Mouse (Mus musculus): ENCODE results near the gene Pgap3.

Pgap3 gene

DNA sequence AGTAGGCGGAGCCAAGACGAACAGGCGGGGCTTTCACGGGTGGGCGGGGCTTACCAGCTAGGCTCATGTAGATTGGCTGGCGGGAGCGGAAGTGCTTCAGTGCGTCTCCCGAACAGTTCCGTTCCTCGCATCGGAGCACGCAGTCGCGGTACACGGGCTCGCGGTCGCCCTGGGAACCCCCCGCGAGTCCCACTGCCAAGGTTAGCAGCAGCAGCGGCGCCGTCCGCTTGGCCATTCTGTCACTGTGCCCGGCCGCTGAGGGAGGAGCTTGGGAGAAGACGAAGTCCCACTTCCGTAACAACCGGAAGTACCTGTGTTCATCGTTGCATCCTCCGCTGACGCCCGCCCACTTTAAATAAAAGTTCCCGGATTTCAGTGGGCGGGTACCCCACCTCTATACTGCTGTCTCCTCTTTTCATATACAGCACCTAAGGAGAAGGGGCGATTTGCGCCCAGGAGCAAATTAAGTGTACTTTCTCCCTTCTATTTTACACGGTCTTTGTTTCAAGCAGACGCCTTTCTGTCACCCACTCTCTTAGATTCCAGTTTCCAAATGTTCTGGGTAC is at the start of gene Pgap3:
Gene Pgap3 (minus strand): TSS at position 330 of the 566 bp plus-strand sequence.
- DNase-seq (ENCODE audit: low spot score in 2 of 2), result peak; percentile 78 to 81

DNA sequence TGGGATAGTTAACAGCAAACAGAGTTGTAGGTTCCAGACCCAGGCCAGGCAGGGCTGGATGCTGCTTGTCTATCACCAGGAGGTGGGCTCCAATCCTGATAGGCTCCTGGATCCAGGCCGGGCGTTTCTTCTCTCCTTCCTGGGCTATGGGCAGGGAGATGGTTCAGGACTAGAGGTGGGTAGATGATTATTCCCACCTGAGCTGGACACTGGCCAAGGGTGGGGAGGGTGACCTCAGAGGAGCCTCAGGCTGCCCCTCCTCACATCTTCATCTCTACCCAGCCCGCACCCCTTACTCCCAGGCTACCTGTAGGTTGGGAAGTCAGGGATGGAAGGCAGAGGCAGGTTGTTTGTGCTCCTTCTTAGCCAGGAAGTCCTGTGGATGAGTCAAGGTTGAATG is 49.1 kb upstream of the Pgap3 start:
- no peak for DNase-seq (ENCODE audit: low spot score in 2 of 2)

DNA sequence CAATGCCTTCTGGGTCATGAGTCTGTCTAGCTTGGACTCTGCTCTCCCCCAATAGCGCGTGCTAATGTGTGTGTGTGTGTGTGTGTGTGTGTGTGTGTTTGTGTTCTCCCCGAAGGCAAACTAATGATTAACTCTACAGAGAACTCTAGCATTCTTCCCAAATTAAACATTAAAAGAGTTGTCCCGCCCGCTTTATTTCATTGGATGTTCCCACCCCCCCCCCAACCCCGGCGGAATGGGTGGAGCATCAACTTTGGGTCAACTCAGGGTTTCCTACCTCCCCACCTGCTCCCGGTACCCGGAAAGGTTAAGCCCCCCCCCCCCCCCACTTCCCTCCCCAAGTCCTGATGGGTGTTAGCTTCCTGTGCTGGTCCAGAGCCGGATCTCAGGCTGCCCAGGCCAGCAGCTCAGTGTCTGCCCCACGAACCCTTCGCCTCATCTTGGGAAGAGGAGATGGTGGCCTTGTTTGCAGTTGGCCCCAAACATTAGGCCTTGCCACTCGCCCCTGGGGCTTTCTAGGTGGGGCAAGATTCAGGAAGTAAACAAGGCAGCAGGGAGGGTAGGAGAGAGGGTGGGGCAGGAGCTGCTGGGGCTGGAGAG is 48.0 kb upstream of the Pgap3 start:
- DNase-seq (ENCODE audit: low spot score in 2 of 2), result no peak

DNA sequence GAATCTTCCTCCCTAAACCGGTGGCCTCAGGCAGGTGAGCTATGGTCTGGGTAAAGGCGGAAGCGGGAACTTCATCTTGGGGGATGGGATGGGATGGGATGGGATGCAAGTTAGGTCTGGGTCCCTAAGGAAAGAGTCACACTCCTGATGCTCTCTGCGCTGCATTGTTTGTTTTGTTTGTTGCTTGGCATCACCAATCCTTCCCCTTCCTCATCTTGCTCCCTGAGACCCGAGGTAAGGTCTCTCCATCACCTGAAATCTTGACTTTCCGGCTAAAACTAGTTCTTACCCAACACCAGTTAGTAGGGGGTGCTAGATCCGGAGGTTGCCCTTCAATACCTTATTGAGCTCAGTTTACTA is 47.2 kb upstream of the Pgap3 start:
- no peak for DNase-seq (ENCODE audit: low spot score in 2 of 2)

DNA sequence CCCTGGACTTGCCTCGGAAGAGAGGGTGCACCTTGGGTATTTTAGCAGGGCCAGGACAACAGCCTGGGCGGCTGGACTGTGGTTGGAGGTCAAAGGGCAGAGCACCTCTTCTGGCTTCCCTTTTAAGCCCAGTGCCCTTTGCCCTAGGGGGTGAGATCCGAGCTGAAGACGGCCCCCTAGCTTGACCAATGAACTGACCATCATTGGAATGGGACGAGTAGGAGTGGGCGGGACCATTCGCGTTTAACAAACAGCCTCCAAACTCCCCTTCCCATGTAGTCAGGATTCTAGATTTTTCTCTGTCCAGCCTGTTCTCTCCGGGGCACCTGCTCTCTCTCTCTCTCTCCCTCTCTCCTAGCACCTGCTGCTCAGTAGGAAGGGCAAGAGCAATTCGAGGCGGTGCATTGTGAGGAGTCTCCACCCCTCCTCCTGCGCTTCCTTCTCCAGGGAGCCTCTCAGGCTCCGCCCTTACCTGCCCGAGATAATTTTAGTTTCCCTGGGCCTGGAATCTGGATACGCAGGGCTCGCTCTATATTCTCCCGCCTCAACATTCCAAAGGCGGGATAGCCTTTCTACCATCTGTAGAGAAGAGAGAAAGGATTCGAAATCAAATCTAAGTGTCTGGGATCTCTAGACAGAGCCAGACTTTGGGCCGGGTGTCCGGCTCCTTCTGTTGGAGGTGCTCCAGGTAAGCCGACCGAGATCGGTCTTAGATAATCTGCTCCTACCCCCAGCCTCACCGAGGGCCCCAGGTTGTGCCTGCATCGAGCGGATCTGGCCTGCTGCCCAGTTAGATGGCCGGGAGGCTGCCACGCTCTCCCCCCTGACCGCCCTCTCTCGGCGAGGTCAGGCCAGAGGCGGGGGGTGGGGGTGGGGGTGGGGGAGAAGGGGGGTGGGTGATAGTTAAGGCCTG is 46.5 kb upstream of the Pgap3 start:
- no peak for DNase-seq (ENCODE audit: low spot score in 2 of 2)

DNA sequence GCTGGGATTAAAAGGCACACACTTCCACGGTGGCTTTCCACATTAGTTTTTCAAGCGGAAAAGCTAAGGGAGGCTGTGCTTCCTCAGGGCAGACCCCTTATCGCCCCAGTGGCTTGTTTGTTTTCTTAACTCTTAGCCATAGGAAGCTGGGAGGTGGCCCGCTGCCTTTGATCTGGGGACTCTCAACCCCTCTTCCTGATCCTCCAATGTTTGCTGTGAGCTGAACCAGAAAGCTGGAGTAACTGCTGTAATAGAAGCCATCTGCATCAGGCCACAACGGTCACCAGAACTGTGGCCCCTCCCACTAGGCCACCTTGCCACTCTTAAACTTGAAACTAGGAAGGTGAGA is 45.9 kb upstream of the Pgap3 start, which contains the start of gene Grb7:
Gene Grb7 (plus strand): TSS at position 182 of the 349 bp plus-strand sequence.
- DNase-seq (ENCODE audit: low spot score in 2 of 2), result no peak

DNA sequence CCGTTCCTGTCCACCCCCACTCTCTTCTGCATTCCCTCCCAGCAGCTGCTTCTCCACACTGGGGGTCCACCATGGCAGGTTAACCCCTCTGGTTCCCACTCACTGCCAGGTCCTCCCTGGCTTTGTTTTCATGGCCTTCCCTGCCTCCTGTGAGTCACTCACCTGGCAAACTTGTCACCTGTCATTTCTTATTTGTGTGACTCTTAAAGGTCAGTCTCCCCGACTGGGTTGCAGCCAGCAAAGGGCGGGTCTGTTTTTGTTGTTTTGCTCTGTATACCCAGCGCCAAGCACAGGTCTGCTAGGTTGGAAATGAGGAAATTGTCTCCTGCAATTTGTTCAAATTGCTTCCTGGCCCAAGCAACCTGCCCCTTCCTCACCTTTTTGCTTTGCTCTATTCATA is 45.4 kb upstream of the Pgap3 start:
- no peak for DNase-seq (ENCODE audit: low spot score in 2 of 2)

DNA sequence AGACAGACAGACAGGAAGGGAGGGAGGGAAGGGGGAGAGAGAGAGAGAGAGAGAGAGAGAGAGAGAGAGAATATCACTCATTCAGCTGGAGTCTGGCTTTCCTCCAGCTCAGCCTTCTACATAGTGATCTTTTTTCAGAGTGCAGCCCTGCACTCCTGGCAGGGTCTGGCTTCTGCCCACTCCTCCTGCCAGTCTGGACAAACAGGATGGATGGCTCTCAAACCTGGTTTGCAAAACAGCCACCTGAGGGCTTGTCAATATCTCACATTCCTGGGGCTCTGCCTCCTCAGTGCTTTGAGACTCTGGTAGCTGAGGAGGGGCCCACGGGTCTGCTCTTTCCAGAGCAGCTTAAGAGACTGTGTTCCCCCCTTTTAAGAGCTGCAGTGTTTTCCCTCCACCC is 44.9 kb upstream of the Pgap3 start:
- DNase-seq (ENCODE audit: low spot score in 2 of 2), result no peak

DNA sequence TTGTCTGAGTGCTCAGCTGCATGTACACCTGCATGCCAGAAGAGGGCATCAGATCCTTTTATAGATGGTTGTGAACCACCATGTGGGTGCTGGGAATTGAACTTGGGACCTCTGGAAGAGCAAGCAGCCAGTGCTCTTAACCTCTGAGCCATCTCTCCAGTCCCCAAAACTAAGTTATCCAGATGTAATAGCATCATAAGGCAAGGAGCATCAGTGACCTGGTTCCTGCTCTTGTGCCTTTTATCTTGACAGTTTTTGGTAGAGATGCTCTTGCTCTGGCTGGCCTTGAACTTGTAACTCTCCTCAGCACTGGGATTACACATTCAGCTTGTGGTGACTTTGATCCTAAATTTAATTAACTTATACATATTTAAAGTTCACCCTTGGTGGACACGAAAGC is 43.4 kb upstream of the Pgap3 start:
- DNase-seq (ENCODE audit: low spot score in 2 of 2), result no peak

DNA sequence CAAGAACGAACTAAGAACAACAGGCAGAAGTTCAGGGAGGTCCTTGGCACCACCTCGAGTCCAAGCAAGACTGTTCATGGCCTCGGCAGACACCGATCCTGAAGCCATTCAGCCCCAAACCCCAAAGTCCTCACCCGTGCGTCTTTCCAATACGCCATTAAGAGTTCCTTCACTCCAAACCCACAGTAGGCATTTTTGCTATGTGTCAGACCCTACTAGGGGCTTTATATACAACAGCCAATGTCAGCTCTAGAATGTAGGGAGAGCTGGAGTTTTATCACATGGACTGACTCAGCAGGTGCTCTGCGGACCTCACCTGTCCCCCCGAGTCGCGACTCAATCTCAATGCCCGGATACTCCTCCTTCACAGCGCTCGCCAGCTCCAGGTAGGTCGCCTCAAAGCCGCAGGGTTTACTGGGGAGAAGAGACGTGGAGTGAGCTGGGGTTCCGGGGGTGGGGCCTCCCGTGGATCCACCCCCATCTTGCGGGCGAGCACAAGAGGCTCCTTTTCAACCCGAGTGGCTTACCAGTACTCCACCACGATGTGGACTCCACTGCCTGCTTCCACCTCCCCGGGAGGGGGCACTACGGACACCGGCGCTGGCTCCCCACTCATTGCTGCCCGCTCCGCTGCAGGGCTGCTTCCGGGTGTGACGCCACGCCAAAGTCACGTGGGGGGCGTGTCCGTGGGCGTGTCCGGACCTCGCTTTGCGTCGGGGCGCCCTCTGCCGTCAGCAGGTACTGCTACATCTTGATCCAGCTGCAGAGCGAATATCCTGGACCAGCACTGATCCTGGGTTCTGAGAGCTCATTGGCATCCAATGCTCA is 38.3 kb upstream of the Pgap3 start, which contains the start of gene Mien1:
Gene Mien1 (minus strand): TSS at position 661 of the 828 bp plus-strand sequence.
- peak; percentile 85 to 98 for DNase-seq (ENCODE audit: low spot score in 2 of 2)

DNA sequence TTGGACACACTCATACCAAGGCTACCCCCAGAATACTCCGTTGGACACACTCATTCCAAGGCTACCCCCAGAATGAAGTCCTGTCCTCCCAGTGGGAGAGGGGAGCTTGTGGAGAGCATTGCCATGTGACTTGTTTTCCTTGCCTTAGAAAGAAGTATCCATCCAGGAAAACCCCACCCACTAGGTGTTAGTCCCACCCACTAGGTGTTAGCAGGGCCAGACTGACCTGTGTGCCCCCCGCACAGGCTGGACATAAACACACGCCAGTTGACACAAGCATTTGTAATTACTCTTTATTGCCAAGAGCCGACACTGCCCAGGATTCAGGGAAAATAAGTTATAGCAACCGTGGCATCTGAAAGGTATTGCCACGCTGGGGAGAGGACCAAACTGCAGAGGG is 37.2 kb upstream of the Pgap3 start:
- DNase-seq (ENCODE audit: low spot score in 2 of 2), result no peak

DNA sequence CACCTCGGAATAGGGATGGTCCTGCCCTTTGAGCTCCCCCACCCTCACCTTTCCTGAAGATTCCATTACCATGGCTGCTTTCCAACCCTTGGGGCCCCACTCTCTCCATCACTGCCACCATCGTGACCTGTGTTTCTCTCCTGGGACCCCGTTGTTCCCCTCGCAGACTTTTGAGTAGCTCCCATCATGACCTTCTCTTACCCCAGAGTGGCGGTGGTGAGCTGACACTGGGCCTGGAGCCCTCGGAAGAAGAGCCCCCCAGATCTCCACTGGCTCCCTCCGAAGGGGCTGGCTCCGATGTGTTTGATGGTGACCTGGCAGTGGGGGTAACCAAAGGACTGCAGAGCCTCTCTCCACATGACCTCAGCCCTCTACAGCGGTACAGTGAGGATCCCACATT is 35.4 kb upstream of the Pgap3 start:
- no peak for DNase-seq (ENCODE audit: low spot score in 2 of 2)

DNA sequence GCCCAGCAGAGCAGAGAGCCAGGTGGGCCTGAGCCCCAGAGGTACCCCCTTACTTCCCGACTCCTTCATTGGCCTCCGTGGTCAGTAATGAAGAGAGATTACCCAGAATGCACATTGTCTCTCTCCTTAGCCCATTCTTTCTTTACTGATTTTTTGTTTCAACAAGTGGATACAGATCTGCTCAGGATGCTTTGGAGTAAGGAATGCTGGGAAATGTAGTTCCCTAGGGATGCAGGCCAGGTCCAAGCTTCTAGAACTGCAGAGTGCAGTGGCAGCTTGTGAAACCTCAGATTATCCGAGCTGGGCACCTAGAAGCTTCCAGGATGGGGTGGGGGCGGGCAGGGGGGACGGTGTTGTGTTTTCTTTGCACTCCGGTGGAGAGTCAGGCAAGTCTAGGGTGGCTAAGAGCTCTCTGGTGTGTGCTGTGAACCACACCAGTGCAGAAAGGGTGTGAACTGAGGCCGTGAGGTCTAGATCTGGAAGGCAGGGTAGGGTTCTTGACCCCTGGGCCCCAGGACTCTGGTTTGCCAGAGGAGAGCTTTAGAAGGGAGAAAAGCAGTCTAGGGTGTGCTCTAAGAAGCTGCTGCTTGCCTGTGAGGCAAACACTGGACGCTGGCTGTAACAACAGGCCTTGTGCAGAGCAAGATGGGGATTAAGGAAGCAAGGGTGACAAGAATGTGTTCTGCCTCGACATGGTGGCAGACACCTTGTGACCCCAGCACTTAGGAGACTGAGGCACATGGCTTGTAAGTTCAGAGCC is 31.6 kb upstream of the Pgap3 start:
- no peak for DNase-seq (ENCODE audit: low spot score in 2 of 2)

DNA sequence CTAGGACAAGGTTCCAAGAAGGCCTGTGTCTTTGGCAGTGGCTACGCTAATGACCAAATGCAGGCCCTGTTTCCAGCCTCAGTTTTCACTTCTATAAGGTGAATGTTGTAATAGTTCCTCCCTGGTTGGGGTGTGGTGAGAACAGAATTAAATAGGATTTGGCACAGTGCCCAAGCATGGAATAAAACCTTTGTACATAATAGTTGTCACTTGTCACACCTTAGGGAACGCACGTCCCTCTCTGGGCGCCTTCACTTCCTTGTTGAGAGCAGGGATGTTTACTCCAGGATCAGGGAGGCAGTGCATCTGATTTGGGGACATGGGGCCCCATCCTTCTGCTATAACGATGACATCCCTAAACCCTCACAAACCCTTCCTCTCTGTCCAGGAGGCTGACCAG is 28.1 kb upstream of the Pgap3 start:
- DNase-seq (ENCODE audit: low spot score in 2 of 2), result no peak

DNA sequence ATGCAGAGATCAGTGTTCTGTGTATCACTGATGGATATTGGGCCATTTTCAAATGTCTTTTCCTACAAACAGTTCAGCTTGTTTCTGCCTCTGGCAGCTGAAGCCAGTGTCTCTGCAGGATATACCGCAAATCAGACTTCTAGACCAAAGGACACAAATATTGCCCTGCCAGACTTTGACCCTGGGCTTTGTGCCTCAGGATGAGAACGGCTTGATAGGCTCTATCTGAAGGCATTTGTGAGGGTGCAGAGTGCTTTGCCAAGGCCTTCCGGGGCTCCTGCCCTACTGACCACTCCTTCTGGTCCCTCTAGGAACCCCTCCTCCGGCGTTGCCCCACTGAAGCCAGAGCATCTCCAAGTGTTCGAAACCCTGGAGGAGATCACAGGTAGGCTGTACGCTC is 26.3 kb upstream of the Pgap3 start:
- no peak for DNase-seq (ENCODE audit: low spot score in 2 of 2)

DNA sequence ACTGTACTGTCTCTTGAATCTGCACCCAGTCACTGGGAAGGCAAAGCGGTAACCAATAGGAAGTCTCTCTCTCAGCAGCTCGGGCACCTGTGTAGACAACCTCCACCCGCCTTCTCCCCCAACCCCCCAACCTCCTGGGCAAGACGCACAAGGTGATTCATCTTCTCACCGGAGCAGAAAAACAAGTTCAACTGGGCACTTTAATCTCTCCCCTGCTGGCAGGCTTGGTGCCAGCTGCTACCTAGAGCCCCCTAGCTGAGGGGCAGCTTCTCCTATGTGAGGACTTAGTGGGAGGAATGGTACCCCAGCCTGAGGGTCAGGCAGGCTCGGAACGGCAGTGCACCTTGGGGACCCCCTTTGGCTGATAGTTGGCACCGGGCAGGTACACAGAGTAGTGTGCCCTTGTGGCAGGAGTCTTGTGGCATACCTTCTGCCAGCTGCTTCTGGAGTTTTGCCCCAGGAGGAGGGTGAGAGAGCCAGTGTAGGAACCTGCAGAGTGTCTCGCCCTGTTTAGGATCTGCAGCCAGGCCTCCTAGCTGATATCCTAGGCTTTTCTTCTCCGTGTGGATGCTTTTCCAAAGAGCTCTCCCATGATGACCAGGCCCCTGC is 18.8 kb upstream of the Pgap3 start:
- no peak for DNase-seq (ENCODE audit: low spot score in 2 of 2)

DNA sequence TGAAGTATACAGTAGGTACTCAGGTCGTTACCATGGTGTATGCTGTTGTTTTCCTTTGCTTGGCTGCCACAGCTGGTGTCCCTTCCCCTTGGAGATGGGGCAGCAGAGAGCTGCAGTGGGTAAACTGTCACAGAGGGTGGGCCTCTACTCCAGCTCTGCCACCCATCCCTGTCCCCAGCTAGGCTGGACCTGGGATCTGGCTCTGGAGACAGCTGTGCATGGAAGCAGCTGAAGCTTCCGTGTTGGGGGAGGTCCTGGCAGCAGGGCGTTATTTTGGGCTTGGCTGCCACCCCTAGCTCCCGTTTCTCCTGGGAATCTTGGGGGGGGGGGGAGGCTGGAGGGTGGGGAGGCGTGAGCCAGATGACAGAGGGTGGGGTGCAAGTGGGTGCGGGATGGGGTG is 18.0 kb upstream of the Pgap3 start:
- no peak for DNase-seq (ENCODE audit: low spot score in 2 of 2)

DNA sequence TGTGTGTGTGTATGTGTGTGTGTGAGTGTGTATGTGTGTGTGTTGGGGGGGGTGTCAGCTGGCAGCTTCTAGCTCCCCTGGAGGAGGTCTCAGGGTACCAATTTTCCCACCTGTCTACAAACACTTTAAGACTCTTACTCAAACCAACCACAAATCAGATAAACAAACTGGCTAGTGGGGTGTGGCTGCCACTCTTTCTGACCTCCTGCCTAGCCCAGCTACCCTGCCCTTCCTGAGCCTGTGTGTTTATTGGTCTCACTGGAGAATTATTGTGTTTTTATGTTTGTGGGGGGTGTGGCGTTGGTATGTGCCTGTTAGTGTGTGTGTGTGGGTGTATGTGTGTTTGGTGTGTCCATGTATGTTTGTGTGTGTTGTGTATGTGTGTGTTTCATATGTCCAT is 16.8 kb upstream of the Pgap3 start:
- DNase-seq (ENCODE audit: low spot score in 2 of 2), result no peak

DNA sequence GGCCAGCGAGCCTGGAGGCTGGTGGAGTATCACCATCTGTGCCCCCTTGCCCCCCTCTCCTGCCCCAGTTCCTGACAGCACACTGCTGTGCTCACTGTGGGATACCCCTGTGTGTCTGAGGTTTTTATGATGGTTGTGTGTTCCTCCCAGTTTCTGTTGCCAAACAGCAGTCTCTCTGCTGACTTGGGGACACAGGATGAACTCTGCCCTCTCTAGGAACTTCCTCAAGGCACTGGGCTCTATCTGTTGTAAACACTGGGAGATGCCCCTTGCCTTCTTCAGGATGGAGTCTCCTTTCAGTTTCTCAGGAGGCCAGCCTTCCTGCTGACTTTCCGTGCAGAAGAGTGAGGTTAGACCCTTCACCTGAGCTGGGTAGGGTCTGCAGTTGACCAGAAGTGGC is 13.9 kb upstream of the Pgap3 start:
- no peak for DNase-seq (ENCODE audit: low spot score in 2 of 2)

DNA sequence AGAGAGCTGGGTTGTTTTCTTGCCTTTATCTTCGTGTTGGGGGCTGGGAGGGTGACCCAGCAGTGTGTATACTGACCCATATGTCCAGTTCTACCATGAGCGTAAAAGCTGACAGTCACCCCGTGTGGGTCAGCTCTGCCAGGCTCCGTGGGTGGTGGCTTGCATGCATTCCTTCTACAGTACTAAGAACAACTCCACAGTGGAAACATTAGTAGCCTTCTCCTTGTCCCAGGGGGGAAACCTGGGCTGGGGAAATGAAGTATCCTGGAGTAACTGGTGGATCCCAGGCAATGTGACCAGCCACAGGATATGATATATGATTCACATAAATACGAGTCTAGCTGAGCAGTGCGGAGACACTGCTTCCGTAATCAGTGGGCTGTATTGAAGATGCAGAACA is 13.4 kb upstream of the Pgap3 start:
- no peak for DNase-seq (ENCODE audit: low spot score in 2 of 2)

DNA sequence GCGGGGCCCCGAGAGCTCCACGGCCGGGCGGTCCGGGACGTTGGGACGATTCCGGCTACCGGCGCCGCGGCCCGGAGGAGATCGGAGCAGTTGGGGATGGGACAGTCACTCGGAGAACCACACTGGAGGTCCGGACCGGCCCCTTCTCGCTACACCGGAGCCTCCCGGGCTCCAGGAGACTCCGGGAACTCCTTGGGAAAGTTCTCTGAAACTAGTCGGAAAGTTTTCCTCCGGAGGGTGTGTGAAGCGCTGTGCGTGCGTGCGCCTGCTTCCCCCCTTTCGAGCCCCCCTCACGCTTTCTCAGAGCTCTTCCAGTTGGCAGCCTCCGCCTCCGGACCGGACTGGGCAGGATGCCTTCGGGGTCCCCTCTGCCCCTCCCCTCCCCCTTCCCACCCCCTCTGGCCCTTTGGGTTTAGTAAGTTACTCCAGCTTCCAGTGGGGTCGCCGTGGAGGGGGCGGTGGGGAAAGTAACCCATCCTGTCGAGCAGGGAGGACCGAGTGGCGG is 12.6 kb upstream of the Pgap3 start:
- no peak for DNase-seq (ENCODE audit: low spot score in 2 of 2)

Measured in thymus, postnatal 10 days (tissue).